Mouse (Mus musculus) embryonic fibroblast, embryonic 13.5 days (primary cell): ENCODE data around the gene Cpne1.

Experiments
- CTCF ChIP-seq: IDR thresholded peaks from 2 replicates; pipeline ENCODE4 v1.5.1; 2011; ENCODE audit warnings: mild to moderate bottlenecking, control low read depth, low read length, moderate library complexity, borderline replicate concordance; ENCODE audit not compliant: insufficient read depth
- POLR2A ChIP-seq: IDR thresholded peaks from 2 replicates; pipeline ENCODE4 v1.6.1; 2011; ENCODE audit warnings: low read depth, mild to moderate bottlenecking, control low read depth, low read length, moderate library complexity

DNA sequence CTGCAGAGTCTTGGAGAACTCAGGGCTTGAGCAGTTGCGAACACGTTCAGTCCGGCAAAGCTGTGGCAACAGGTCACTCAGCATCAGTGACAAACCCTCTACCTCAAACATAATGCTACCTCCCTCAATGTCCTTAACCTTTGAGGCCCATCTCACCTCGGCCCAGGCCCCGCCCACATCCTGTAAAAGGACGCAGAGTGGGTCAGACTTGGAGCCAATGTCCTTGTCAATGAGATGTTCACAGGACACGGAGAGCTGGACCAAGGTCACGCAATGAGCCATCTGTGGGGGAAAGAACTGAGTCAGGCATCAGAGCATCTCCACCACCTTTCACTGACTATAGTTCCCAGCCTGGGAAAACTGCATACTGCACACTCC is 32.6 kb downstream of the Cpne1 start:
- TF ChIP-seq CTCF = no peak
- TF ChIP-seq POLR2A = no peak
